Mouse (Mus musculus) retina, postnatal 7 days (tissue): ENCODE results near the gene Ckap2l.

ENCODE experiments used
- DNase-seq: peaks from one replicate; pipeline ENCODE4 v3.0.0-alpha.2; 2012; ENCODE audit warnings: low read depth, low spot score

Ckap2l gene

DNA sequence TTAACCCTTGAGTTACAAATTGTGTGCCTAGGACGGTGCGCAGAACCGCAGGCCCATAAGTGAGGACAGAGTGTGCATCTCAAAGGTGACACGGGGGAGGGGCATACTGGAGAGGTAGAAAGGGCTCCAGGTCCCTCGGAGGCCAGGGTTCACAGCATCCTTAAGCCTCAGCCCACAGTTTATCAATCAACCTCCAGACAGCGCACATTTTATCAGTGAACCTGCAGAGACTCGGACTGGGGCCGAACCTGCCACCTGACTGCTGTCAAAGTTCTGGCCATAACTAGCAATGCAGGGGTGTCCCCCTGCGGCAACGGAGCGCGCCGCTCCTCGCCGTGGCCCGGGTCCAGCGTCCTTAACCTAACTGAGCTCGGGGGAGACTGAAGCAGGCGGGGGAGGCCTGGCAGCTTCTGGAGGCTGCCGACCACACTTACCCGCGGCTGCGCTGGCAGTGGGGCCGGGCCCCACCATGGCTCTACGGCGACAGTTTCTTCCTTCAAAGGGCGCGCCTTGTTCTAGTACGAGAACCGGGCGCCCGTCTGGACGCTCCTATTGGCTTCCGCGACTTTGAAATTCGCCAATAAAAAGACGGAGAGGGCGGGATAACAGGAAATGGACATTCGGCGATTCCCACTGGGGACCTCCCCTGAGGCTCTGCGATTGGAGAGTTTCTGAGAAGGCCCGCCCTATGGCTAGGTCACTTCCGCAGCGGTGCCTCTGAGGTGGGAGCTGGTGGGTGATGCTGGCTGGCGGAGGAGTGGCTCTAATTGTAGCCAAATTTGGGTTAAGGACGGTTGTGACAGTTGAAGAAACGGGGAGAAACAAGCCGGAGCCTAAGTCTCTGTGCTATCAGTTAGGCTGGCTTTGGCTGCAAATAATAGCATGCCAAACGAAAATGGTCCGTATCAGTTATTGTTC is at the start of gene Ckap2l:
TSS of gene Ckap2l (minus strand) at position 542 of the 918 bp plus-strand sequence.
- peak; percentile 95 for DNase-seq

DNA sequence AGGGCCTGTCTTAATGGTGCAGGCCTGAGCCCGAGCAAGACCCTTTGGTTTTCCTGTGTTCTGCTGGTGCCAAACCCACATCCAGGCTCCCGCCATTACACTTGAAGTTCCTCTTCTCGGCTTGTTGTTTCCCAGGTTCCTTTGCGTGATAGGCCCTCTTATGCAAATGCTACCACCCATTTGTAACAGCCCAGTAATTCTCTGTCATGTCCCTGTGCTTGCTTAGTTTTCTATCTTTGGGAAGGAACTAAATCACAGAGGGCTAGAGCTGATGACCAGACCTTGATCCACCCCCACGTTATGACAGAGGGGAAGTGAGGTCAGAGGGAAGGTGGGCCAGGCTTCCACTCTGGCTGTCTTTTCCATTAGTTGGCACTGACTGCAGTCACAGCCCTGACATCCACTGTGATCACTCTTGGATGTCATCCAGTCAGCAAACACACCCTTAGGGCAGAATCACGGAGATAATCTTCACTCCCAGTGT is 41.2 kb upstream of the Ckap2l start:
- no peak for DNase-seq

DNA sequence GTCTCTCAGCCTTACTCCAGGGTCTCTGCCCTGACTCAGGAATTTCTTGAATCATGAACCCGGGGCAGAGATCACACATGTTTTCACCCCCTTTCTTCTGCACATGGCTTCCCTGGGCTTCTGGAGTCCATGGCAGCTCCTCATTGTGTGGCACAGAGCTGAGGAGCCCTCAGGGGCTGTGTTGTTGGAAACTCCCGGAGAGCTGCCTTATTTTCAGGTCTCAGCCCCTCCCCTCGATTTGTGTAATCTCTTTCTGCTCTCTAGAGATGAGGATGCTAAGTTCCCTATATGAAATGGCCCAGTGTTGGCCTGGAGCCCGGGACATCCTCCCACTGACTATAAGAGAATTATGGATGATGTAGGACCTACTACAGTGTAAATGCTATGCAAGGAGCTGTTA is 36.5 kb upstream of the Ckap2l start:
- DNase-seq: no peak

DNA sequence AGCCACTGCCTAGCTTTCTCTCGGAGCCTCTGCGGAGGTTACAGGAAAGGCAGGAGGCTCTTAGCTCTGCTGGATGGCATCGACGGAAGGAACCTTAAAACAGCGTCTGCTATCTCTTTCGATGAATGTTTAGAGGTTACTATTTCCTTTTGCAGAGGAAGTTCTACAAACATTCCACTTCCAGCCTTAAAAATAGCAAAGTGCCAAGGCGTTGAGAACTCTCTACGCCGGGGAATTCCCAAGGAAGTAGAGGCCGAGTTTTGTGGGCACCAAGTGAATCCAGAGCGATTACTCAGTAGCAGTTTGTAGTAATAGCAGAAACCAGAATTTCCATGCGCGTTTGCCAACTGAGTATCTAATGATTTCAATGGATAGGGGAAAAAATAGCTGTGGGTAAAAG is 33.5 kb upstream of the Ckap2l start:
- DNase-seq: no peak

DNA sequence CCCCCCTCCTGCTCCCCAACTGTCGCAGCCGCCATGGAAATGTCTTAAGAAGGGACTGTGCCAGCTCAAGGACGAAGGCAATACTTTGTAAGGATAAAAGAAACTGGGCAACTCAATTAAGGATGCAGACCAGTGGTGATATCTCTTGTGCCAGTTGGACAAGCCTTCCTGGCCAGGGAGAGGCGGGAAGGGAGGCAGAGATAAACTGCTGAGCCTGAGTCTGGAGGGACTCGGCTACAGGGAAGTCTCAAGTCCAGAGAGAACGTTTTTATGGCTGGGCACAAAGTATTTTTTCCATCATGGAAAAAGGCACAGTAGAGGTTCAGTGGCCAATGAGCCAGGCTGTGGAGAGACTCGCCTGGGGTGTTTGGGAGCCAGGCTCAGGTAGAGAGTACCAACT is 33.0 kb upstream of the Ckap2l start:
- DNase-seq: no peak

DNA sequence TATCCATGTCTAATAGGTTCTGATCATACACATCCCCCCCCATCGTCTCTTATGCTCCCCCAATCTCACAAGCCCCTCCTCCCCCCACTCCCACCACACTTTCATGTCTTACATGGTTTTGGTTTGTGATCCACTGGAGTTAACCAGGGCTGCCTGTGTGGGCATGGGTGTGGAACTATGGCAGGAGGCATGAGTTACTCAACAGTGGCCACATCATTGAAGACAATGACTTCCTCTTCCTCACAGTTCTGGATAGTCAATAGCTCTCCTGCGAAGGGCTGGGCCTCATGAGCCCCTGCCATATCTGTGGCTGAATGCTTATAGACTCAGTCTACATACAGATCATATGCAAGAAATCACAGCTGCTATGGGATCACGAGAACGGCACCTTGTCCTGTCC is 31.2 kb upstream of the Ckap2l start:
- DNase-seq: no peak

DNA sequence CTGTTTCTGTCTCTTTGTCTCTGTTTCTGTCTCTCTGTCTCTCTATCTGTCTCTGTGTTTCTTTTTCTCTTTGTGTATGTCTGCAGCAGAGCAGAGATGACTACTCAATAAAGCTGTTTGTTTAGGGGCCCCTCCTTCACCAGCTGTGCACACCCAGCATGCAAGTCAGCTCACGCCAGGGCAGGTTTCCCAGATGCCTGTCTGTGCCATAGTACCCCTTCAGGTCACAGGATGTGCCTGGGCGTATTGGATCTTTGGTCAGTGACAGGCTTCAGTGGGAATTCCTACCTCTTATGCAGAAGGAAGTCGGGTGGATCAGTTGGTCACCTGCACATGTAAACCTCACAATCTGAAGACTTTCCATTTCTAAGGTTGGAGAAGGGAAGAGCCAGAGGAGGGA is 27.2 kb upstream of the Ckap2l start:
- DNase-seq: no peak

DNA sequence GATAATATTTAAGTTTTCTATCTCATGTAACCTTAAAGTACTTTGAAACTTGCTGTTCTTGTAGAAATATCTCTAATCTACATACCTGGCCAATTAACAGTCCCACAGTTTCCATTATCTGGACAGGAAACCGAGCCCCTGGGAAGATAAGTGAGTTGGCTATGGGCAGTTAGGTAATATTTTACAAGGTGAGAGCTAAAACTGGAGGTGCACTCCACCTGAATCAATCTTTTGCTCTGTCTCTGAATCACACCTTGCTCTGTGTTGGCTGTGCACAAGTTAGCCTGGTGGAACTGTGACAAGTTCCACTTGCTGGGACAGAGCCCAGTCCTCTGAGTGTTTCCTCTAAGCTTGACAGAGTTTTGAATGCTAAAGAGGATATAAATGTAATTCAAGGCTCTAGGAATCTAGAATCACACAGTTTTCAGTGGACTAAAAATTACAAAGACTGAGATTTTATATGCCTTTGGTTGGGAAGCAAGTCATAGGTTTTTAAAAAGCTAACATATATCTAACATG is 25.2 kb upstream of the Ckap2l start:
- DNase-seq: no peak

DNA sequence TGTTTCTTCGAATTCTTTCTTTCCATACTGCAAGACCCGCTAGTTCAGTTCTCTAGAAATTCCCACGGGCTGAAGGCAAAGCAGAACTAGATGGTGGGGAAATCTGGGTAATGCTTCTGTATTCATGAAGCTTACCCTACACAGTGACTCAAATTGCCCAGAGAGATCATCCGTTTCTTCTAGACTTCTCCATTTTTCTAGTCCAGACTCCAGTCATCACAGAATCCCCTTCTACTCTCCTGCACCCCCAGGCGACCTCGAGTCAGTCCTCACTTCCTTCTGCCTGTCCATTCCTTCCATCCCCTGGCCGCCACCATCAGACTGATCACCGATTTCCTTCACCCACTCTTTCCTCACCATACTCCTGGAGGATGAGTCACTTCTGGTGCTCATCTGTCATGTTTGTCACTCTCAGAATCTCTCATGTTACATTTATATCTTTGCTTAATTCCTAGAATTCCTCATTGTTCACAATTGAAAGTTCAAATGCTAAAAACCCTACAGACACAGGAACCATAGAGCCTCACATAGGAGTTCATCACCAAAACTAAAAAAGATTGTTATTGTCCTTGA is 23.1 kb upstream of the Ckap2l start:
- DNase-seq: no peak

DNA sequence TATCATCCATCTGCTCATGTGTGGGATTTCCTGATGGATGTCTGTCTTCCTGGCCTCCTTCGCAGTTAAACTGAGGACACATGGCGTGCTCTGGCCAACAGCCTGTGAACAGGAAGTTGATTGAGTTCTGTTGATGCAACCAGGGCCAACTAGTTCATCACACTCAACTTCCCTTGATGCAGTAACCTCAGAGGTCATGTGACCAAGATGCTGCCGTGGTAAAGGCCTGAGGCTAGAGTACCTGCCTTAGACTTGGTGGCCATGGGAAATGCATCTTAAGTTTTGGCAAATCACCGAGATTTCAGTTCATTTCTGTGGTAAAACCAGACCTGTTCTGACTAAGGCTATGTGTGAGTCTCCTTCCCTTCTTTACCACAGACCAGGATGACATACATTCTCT is 18.8 kb upstream of the Ckap2l start:
- no peak for DNase-seq

DNA sequence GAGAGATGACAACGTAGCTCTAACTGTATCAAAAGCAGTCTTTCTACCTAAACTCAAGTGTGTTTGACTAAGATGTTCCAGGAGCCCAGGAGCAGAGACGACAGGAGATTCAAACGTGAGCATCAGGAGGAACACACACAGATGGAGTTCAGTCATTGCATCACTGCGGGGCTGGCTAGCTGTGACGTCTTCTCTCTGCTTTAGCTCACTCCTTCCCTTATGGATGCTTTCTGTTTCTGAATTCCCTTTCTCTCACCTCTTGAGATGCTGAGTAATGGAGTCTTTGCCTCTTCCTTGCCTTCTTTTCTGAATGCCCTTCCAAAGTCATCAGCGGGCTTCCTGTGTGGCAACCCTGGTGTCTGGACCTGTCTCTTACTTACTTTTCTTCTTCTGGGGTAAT is 17.9 kb upstream of the Ckap2l start:
- DNase-seq: no peak

DNA sequence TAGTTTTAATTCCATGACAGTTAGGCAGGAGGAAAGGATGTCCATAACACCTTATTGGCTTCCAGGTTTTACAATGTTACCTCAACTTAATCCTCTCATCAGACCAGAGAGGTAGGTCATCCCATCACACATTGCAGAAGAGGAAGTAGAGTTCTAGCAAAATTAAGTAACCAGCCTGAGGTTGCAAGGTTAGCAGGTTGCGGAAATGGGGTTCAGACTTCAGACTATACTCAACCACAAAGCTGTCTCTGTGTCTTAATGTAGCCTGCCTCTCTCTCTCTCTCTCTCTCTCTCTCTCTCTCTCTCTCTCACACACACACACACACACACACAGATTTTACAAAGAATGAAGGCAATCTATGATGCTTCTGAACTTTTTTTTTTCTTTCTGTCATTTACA is 16.9 kb upstream of the Ckap2l start:
- no peak for DNase-seq

DNA sequence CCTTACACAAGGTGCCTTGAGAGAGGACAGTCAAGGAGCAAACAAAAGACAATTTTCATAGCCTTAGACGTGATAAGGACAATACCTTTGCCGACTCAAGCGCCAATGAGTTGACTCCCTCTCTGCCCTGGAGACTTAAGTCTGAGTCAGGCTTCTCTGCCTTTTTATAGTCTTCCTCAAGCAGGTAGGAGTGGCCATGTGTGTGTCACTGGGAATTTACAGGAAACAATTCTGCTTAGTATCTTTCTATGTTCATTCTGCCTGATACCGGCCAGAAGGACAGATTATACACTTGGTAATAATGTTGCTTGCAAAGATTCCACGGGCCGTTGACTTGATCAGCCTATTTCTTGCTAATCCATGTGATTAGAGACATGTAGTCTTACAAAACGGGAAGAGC is 12.8 kb upstream of the Ckap2l start, which contains the start of gene Il1a:
TSS of gene Il1a (minus strand) at position 137 of the 400 bp plus-strand sequence.
- DNase-seq: no peak

DNA sequence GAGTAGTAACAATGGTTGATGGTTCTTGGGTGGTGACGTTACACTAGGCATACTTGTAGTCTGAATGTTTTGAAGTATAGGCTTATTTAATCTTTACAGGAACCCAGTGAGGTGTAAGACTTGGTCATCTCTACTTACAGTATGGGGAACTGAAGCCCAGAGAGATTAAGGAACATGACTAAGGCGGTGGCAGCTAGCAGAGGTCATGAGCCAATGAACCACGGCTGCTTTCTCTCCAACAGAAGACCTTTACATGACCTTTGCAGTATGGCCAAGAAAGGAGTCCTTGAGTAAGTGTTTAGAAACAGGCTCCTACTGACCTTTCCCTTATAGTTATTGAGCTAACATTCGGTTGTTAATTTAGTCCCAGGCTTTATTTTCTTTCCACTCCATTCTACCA is 9.0 kb upstream of the Ckap2l start:
- no peak for DNase-seq

DNA sequence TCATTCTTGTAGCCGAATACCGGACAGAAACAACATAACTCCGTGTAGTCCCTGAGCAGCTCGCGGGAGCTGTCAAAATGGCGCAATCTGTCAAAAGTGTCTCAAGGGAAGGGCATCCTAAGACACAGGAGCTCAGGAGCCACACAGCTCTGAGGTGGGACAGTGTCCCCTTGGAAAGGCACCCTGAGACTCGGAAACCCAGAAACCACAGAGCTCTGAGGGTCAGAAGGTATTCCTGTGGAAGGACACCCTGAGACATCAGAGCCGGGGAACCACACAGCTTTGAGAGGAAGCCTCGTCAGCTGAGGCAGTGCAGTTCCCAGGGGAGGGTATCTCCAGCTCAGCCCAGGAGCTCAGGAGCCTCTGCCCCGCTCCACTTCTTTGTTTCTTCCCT is 574 bp upstream of the Ckap2l start:
- DNase-seq: no peak

DNA sequence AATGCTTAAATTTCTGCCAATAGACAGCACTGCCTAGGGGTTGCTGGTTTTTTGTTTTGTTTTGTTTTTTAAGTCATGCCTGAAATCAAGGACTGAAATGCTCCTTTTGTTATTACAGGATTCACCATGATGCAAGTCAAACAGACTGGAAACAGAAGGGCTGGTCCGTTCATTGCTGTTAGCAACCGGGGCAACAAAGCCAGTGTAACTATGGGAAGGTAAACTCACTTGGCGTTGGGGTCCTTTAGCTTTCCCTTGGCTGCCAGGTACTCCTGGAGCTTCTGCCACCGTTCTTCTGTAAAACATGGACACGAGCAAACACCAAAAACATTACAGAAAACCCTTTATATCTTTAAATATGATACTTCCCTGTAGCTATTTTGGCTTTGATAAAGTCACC is 926 bp downstream of the Ckap2l start:
- no peak for DNase-seq

DNA sequence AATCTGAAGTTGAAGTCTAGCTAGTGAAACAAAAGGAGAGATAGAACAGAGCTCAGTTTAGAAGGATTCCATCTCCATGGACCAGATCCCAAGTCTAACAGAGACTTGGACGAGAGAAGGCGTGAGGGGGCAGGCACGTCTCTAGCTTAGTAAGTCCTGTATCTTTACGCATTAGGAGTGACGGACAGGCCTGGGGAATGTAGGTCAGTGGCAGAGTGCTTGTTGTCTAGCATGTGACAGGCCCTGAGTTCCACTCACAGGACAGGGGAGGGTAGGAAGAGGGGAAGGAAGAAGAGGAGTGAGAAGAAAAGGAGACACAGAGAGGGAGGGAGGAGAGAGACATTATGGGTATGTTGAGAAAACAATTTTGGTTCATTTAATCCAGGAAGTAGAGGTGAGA is 1.9 kb downstream of the Ckap2l start:
- no peak for DNase-seq

DNA sequence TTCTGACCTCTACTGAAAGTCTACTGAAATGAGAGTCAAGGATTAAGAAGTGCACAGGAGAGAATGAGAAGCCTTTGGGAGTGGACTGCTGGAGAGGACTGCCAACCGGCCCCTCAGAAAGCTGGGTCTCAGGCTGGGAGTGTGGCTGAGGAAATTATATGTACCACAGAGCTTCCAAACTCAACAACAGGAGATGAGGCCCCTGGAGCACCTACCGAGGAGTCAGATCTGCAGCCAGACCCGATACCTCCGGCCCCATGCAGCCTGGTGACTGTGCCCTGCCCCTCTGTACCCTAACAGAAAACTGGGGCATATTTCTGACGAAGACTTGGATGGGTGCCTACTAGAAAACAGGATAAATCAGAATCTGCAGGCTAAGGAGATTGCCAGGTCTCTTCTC is 23.2 kb downstream of the Ckap2l start:
- no peak for DNase-seq

DNA sequence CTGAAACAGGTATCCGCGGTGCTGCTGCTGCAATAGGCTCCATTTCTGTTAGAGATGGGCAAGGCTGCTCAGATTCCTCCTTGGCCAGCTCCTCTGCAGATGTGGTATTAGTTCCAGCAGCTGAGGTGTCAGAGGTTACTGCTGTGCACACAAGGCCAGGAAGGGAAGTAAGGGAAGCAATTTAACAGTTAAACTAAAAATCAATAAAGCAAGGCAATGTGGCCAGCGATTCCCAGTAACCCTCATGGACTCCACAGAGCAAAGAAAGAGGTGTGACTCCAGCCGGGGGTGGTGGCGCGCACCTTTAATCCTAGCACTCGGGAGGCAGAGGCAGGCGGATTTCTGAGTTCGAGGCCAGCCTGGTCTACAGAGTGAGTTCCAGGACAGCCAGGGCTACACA is 26.4 kb downstream of the Ckap2l start:
- no peak for DNase-seq

DNA sequence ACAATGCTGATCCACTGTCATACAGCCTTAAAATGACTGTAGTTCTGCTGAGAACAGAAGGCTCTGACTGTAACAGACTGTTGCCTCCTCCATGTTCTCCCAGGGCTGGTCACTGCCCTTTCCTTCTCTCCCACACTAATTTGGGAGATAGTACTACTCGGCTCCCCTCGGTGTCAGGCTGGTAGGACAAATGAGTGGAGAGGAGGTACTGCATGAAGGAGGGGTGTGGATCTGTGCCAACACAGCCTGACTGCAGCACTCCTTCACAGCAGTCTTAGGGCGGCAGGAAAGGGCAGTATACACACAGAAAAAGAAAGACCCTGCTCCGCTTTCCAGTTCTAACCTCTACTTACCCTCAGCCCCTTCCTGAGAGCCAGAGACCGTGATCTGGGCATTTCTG is 27.0 kb downstream of the Ckap2l start:
- no peak for DNase-seq

DNA sequence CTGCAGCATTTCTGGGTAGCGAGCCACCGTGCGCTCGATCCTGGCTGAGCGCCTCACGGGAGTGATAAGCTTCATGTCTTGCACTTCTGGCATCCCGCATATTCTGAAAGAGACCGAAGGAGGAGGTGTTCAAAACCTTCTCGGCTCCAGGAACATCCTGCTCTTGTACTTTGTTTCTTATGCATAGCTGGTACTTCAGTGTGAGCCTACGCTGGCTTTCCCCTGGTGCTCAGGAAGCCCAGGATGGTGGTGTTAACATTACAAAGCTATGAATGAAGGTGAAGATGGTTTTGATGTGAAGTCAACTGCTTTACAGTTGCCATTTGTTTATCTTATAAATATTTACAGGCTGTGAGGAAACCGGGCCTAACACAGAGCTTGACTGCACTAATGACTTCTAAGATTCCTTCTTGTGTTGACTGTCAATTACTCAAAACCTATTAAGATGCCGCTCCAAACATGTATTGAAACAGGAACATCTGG is 27.8 kb downstream of the Ckap2l start:
- no peak for DNase-seq

DNA sequence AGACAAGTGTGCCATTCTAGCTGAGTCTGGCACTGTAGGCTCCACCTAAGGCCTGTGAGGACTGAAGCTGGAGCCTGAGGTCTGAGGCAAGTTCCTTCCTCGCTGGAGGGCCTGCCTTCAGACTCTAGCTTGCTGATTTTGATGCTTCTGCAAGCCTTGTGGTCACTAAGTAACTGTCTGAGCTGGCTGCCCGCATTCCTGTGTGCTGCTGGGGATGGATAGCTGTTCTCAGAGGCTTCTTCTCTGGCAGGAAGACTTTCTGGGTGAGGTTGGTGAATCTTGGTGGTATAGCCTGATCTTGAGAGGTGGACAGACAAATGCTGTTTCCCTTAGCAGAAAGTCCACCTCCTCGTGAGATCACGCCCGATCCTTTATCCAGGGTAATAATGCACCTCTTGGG is 29.3 kb downstream of the Ckap2l start:
- no peak for DNase-seq

DNA sequence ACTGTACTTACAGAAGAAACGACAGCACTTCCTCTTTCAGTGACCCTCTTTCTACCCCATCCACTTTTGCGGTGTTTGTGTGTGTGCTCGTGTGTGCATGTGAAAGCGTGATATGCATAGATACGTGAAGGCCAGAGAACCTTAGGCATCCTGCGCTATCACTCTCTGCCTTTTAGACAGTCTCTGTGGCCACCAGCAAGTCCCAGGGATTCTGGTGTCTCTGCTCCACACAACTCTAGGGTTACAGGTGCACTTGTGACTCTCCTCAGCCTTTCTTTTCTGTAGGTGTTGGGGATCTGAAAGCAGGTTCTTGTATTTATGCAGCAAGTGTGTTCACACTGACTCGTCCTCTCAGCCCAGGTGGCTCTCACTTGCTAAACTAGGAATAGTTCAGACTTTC is 31.7 kb downstream of the Ckap2l start:
- no peak for DNase-seq
